Mouse (Mus musculus) frontal cortex, adult 2 months (tissue): ENCODE data around the gene Rab44. TPM values are rescaled to one million over a fixed set of nuclear protein-coding genes. Genes with fewer than 3 reads are reported as not detected.
"Not testable (repeated sequence)": the region's sequence is repeated elsewhere in the genome, so short reads cannot be mapped to it uniquely, and the experiment has no call there.

Source experiments
- DNase-seq, 2 experiments: peaks; one replicate each; pipeline ENCODE4 v3.0.0; 2022; ENCODE audit warnings: low spot score in 1 of 2; ENCODE audit errors: extremely low spot score in 1 of 2
- polyA plus RNA-seq: library from polyadenylated mRNA; depleted of rRNA; stranded (reverse); fragments of >200 nt; gene quantifications from 2 replicates; pipeline ENCODE4 v1.2.3, GENCODE M21; 2012

Gene Rab44
- polyA plus RNA-seq, 1 experiment: 0.08 TPM

DNA sequence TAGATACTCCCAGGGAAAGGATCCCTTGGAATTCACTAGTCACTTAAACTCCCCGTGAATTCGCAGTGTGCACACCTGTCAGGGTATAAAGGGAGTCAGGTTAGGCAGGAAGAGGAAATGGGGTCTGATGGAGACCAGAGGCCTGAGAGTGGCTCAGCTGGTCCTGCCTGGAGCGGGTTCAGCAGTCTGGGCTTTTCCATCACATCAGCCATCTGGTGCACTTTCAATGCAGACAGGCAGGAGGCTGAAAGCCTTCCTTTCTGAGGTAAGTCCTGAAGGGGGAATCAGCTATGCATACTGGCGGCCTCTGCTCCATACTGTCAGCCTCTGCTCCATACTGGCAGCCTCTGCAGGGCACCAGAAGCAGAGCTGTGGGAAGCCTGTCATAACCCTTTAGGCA is 27.0 kb upstream of the Rab44 start:
- no peak for DNase-seq

DNA sequence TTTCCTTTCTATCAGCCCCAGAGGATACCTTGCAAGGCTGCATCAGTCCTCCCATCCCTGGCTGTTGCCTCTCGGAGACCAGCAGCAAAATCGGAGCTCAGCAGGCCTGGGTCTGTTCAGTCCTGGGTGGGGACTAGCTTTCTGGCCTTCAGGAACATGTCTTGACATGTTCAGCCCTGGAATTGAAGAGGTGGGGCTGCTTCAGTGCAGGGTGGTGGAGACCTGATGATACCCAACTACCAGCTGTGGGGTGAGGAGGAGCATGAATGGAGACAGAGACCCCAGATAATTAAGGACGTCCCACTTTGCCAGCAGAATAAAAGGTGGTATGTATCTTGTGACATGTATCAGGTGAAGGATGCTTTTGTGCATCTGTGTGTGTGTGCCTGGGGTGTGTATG is 23.2 kb upstream of the Rab44 start, which contains the start of gene Cdkn1a:
Gene Cdkn1a, plus strand, starts transcription at position 201 of the 400 bp plus-strand sequence.
- DNase-seq: no peak

DNA sequence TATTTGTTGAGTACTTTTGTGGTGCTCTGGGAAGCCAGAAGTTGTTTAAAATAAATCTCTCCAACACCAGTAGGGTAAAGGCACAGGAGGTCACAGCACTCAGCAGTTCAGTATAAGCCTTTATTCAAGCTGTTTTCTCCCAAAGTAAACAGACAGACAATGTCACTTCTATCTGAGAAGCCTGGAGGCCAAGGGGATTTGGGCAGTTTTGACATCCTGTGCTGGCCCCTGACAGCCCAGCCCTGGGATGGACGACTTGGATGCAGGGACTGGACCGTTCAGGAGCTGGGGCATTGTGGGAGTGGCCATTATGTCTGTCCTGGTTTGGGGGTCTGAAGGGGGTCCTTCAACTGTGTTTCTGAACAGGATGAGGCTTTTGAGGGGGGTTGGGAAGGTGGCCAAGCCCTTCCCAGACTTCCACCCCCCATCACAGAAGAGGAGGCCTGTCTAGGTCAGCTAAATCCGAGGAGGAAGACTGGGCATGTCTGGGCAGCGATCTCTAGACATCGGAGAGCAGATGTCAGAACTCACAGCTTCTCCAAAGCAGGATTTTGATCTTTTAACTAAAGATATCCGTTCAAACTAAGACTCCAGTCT is 22.5 kb upstream of the Rab44 start:
- no peak for DNase-seq

DNA sequence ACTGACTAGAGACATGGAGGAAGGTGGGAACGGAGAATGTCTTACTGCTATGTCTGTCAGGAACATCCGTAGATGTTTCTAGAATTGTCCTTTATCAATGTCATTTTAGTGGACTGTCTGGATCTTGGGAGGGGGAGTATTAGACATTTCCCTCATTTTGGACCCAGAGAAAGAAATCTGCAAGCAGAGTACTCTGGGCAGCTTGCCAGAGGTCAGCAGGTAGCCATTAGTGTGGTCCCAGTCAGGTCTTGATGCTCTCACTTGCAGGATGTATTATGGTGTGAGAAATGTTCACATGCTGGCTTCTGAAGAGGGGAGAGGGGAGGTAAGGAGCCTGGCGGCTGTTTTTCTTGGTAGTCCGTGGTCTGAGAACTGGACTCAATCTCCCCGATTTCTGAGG is 21.4 kb upstream of the Rab44 start:
- no peak for DNase-seq

DNA sequence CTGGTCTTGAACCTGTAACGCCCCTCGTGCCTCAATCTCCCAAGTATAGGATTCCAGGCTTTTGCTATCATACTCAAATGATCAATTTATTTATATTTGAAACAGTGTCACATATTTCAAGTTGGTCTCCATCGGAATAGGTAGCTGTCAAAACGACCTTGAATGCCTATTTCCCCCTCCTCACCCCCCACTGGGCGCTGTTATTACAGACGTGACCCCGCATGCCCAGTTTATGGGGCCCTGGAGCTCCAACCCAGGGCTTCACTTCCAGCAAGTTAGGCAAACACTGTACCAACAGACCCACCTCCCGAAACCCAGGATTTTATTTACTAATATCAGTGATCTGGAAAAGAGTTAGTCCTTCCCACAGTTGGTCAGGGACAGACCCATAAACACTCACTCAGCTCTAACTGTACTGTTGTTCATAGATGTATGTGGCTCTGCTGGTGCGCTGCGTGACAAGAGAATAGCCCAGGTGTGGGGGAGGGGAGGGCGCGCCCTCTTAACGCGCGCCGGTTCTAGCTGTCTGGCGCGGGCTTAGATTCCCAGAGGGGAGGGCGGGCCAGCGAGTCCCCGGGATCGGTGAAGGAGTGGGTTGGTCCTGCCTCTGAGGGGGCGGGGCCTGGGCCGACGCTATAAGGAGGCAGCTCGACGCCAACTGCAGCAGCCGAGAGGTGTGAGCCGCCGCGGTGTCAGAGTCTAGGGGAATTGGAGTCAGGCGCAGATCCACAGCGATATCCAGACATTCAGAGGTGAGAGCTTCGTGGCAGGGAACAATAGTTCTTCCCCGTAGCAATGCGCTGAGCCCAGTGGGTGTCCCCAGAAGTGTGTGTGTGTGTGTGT is 20.6 kb upstream of the Rab44 start:
- DNase-seq: peak; percentile 38 to 83

DNA sequence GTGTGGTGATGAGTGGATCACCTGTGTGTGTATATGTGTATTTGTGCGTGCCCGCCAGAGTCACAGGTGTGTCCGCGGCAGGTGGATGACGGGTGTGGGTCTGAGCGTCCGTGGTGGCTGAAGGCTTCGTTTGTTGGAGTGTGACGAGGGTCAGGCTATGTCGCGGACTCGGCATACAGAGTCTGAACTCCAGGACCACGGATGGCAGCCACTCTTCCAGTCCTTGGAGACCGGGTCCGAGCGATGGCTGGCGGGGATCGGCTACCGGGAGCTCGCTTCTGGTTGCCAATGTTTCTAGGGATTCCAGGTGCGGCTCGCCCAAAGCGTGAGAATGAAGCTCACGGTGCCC is 20.0 kb upstream of the Rab44 start:
- no peak for DNase-seq

DNA sequence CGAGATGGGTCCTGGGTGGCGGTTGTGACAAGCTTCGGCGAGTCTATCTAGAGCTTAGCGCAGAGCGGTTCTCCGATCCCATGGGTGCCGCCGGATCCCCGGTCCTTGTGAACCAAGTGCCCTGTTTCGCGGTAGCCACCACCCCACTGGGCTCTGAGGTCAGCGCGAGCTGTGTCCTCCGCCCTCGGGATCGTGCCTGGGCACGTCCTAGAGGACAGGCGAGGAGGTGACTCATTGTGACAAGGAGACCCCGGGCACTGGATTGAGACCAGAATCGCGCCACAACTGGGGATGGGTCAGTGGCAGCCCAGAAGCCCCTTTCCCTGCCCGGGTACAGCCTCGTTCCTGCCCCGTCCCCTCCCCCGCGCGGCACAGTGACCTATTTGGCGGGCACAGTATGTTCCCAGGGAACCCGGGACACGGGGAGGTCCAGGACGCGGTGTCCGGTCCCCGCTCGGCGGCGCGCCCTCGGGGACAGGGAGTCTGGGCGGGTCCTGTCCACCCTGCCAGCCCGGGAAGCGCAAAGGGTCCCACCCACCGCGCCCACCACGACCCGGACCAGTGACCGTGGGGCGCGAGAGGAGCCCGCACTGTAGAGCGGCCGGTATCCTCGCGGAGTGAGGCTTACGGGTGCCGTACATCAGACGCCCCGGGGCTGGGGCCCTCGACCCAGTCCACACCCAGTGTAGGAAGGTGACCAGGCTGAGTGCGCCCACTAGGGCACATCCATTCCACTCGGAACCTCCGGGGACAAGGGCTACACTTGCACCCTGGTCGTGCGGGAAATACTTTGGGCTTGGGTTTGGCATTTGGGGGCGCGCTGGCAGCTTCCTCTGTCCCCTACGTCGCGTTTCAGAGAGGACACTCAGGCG is 19.4 kb upstream of the Rab44 start:
- DNase-seq: peak in 1 of 2 experiments; percentile 33

DNA sequence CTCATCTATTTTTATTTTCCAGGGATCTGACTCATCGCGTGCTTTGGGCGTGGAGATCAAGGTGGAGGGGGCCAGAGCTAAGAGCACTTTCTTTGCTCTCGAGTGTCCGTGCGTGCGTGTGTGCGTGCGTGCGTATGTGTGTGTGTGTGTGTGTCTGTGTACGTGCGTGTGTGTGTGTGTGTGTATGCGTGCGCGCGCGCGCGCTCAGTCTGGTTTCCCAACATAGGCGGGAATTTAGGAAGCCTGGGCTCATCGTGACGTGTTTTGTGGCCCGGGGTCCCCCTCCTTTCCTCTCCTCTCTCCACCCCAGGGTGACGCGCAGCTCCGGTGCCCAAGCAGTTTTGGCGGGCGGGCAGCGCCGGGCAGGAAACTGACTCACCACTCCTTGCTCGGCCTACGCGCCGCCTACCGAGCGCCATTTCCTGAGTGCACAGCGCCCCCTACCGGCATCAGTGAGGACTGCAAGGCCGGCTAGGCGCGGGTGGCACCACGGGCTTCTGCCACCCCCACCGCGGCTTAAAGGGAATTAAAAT is 18.7 kb upstream of the Rab44 start:
- peak; percentile 93 to 98 for DNase-seq

DNA sequence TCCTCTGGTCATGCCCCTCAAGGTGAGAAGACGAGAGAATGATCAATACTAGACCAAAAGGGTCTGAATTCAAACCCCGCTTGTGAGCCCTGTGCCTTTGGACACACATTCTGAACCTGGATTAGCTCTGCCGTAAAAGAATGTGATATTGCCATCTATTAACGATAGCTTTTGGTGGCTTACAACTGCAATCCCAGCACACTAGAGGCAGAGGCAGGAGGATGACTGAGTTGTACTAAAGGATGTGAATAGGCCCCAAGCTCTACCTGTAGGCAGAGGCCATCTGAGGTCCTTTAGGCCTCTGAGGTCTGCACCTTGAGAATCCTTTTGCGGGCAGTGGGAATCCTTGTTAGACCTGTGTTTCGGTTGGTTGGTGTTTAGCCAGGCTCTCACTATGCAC is 17.7 kb upstream of the Rab44 start:
- no peak for DNase-seq

DNA sequence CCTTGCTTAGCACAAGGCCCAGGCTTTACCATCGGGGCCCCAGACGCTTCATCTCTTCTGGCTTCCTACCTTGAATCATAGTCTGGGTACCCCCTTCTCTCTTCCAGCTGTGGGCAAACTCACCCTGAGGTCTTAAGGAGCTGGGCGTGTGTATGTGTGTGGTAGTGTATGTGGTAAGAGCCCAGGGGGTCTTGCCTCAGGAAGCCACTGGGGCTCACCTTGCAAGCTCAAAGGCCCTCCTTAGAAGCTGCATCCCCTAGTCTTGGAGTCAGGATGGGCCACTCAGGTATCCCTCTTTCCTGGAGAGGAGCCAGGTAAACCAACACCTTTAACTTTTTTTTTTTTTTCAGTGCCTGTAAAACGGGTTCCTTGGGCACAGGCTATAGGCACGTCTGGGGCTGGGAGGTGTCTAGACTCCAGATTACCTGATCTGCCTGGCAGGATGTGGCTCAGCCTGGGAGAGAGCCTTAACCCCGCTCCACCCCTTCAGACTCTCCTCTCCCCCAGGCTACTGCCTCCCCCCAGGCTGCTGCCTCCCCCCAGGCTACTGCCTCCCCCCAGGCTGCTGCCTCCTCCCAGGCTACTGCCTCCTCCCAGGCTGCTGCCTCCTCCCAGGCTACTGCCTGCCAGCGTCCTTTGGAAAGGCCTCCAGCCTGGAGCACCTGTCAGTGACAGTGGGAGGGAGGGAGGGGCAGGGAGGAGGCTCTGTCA is 16.9 kb upstream of the Rab44 start:
- no peak for DNase-seq

DNA sequence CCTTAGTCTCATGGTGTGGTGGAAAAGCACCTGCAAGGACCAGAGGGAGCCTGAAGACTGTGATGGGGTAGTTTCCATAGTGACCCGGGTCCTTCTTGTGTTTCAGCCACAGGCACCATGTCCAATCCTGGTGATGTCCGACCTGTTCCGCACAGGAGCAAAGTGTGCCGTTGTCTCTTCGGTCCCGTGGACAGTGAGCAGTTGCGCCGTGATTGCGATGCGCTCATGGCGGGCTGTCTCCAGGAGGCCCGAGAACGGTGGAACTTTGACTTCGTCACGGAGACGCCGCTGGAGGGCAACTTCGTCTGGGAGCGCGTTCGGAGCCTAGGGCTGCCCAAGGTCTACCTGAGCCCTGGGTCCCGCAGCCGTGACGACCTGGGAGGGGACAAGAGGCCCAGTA is 15.7 kb upstream of the Rab44 start:
- no peak for DNase-seq

DNA sequence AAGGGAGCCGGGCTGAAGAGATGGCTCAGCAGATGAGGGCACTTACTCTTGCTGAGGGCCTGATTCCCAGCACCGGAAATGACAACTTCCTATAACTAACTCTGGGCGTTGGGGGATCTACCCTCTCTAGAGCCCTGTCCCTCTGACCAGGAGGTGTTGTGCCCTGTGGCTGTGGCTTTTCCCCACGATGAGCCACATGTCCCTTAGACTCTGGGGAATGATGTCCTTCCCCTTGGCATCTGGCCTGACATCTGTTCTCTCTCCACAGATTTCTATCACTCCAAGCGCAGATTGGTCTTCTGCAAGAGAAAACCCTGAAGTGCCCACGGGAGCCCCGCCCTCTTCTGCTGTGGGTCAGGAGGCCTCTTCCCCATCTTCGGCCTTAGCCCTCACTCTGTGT is 14.9 kb upstream of the Rab44 start:
- DNase-seq: no peak

DNA sequence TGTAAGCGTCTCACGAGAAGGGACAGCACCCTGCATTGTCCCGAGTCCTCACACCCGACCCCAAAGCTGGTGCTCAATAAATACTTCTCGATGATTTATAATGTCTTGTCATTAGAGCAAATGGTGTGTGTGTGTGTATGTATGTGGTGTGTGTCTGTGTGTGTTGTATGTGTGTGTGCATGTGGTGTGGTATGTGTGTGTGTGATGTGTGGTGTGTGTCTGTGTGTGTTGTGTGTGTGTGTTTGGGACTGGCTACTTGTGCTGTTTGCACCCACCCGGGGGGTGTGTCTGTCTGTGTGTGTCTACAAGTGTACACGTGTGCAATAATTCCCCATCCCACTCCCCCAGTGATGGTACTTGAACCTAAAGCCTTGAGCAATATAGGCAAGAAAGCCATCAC is 13.3 kb upstream of the Rab44 start:
- DNase-seq: no peak

DNA sequence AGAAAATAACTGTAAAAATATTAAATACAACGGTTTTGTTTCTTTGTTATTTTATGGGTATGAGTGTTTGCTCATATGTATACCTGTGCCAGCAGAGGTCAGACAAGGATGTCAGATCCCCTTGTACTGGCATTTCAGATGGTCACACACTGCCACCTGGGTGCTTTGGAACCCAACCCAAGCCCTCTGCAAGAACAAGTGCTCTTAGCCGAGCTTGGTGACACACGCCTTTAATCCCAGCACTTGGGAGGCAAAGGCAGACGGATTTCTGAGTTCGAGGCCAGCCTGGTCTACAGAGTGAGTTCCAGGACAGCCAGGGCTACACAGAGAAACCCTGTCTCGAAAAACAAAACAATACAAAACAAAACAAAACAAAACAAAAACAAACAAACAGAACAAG is 3.6 kb upstream of the Rab44 start:
- DNase-seq: not testable (repeated sequence)

DNA sequence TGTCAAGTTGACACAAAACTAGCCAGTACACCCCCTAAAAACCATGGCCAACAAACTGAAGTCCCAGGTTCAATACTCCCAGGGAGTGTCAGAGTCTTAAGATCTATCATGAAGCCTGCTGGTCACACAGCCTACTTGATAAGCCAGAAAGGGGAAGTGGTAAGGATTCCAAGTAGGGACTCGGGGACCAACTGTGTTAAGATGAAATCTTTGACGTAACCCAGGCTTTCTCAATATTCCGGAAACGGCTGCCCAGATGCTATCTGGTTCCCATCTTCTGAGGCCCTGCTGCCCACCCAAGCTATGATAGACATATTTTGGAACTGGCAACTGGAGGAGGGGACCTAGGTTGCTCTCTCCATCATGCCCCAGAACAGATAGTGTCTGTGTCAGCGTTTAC is 2.6 kb upstream of the Rab44 start:
- DNase-seq: no peak

DNA sequence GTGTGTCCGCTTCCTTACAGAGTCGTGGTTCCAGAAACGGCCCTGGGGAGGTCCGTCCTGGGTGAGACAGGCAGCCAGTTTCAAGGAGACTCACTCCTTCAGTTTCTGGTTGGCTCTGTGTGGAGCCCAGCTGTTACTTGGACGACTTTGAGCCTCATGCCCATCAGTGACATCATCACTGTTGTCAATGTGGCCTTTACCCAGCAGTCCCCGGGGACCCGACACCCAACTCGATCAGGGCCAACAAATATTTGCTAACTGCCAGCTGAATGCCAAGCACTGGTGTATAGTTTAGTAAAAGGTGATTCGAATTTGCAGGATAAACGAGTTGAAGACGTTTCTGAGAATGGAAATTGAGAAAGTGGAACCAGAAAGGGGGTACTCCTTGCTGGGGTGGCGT is 2.1 kb downstream of the Rab44 start:
- DNase-seq: no peak

DNA sequence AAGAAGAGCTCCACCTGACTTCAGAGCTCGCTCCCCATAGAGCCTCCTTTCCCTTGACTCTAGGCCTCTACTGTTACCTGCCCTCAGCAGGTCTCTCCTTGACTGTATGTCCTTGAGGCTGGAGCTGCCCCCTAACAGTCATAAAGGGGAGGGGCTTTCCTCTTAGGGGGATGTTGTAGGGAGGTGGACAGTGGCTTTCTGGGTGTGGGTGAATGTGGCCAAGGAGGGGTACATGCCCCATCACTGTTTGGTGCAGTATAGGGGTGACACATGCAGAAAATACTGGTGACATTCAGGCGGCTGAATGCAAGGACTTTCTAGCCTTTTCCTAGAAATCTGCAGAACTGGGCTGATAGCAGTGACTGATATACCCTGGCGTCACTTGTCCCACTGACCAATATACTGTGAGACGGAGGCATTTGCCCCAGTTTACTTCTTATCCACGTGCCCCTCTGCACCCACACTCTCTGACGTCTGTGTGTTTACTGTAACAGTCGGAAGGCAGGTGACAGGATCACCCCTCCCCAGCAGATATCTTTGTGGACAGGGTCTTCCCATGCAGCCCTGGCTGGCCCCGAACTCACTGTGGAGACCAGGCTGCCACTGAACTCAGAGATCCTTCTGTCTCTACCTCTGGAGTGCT is 3.2 kb downstream of the Rab44 start:
- no peak for DNase-seq

DNA sequence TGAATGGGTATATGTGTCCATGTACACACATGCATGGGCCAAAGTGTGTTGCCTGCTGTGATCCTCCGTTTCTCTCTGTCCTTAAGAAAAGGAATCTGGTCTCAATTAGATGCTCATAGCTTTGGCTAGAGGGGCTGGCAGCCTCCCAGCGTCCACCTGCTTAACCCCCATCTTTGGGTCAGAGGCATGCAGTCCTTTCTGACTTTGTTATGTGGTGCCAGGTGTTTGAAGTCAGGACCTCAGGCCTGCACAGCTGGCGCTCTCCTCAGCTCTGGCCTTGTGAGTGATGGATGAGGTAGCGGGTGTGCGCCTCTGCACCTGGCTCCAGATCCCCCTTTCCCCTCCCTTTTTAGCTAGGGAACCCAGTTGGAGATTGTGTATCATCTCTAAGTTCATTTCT is 4.1 kb downstream of the Rab44 start:
- no peak for DNase-seq

DNA sequence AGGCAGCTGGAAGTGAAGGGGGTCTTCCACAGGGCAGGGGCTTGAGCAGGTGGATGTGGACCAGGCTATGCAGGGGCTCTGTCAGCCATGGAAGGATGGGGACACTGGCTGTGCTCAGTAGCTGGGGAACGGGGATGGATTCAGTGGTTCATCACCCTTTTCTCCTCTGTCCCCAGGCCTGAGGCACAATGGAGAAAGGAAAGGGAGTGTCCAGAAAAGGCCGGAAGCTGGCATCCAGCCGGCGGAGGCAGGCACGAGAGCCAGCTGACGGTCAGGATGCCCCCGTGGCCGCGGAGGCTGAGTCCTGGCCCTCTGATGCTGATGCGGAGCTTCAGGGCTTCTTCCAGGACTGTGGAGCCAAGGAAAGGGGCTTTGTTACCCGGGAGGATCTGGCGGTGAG is 6.7 kb downstream of the Rab44 start:
- DNase-seq: no peak

DNA sequence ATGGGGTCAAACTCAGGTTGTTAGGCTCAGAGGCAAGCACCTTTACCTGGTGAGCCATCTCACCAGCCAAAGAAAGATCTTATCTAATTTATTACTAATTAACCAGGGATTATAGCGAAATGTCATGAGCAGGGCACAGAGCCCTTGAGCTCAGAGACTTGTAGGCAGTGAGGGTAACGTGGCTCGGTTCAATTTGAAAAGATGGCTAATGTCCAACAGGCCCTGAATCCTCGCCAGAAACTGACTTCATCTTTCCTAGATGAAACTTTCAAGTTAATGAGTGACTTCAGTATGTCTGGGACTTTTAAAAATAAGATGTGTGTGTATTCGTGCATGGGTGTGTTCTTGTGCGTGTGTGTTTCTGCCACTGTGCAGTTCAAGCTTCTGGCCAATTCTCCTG is 8.9 kb downstream of the Rab44 start:
- DNase-seq: no peak
